Mouse (Mus musculus): Measurements from ENCODE around the gene Ifna4.

Gene Ifna4

DNA sequence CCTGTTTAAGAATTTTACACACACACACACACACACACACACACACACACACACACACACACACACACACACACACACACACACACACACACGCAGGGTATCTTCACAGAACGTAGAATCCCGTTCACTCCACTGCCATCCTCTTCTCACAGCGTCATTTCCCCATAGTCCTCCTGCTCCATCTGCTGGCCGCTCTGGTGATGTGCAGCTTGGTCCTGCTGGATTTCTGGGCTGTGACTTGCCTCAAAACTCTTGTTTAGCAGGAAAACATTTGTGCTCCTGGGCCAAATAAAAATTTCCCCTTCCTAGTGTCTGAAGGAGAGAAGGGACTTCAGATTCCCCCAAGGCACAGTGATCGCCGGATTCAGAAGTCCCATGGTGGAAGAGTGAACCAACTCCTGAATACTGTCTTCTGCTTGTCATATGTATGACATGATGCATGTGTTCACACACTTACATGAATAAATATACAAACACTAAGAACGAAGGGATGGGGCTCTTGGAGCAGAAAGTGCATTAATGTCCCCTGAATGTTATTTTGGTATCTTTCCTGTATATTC is 25.8 kb downstream of the Ifna4 start:
- peak; percentile 68 for DNase-seq (ENCODE audit: low spot score)

DNA sequence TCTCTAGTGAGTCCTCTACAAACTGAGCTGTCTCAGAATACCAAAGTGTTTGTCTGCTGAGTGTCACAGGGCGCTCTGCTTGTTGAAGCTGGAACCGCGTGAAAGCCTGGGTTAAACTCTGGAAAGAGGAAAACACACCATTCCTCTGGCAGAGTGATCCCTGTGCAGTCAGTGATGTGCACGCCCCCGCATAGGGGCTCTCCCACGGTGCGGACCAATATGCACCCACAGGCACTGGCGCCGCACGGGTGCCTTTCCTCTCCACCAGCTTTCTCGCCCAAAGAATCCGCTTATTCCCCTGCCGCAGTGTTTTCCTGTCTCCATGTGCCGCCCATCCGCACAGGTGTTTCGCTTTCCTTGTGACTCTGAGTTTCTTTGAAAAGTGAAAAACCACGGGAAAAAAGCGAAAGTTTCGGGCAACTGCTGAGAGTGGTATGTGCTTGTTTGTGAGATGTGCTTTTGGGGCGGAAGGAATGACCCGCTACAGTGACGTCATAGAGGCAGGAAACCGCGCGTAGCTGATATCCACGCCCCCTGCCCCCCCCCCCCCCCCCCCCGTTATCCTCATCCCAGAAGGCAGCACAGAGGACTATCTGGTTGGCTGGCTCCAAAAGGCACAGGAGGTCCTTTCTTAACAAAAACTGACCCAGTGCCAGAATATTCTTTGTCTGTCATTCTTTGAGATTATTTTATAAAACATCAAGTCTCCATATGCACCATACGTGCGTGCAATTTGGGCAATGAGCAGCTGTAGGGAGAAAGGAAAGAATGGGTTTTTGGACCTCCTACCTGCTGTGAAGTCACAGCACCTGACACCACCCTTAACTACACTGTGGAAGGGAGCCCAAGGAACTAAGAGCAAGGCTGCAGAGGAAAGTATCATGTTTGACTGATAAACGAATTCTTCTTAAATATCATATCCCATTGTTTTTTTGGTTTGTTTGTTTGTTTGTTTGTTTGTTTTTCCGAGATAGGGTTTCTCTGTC is 26.6 kb downstream of the Ifna4 start:
- DNase-seq (ENCODE audit: low spot score) = peak; percentile 9

DNA sequence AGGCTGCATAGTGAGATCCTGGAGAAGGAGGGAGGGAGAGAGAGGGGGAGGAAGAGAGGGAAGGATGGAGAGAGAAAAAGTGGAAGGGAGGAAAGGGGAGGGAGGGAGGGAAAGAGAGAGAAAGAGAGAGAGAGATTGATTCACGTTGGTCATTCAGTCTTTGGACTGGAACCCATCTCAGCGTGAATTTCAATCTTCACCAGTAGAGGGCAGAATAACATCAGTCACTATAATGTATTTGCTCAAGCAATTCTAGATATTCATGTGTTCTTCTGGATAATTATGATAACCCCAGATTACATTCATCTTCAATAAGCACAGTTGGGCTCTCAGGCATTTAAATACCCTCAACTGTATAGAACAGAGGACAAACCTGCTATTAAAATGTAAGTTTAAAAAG is 31.0 kb downstream of the Ifna4 start:
- DNase-seq (ENCODE audit: low spot score) = peak; percentile 20

DNA sequence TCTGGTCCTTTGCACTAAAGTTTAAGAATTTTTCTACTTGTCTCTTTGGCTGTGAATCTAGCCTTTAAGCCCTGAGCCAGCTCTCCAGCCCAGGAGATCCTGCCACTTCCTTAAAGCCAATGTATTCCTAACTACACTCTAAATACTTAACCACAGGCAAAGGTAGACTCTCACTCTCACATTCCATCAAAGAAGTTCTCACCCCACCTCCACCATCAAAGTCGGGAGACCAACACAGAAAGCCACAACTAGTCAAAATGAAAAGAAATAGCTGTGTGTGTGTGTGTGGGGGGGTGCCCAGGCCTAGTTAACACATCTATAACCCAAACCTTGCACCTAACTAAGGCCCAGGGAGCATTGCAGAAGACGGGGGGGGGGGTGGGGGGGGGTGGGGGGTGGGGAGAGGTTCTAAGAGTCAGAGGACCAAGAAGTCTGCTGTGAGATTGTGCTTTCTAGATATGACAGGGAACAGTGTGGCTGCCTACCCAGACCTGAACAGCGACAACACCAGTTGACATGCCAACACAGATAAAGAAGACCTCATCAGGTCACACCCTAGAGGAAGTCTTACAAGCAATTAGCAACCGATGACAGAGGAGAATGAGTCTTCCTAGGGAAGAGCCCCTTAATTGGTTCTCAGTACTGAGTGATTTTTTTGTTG is 33.9 kb downstream of the Ifna4 start:
- DNase-seq (ENCODE audit: low spot score) = no peak

DNA sequence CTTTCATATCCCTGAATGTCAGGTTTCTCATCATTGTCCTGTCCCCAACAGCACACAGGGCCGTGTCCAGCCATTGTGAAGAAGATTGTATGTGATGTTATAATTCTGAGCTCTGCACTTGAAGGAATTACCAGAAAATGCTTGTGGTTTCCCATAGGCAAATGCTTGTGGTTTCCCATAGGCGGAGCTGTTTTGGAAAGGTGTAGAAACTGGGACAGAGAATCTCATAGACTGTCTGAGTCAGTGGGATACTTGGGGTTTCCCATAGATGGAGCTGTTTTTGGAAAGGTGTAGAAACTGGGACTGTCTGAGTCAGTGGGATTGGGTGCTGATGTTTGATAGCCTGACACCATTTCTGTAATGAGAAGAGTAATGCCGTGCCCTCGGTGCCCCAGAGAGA is 34.9 kb downstream of the Ifna4 start:
- DNase-seq (ENCODE audit: low spot score) = no peak

DNA sequence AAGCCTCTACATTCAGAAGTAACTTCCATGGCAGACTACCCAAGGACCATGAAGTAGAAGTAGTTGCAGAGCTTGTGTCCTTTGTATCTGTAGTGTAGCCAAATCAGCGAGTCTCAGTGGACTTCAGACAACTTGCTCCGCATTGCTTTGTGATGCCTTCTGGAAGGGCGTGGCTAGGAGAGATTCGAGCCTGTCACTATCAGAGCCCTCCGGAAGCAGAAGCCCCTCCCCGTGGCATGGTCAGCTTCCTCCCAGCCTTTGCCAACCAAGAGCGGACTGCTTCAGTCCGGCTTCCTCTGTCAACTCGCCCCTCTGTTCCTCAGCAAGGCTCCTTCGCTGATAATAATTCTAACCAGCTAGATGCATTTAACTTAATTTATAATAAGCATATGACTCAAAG is 36.6 kb downstream of the Ifna4 start:
- no peak for DNase-seq (ENCODE audit: low spot score)

DNA sequence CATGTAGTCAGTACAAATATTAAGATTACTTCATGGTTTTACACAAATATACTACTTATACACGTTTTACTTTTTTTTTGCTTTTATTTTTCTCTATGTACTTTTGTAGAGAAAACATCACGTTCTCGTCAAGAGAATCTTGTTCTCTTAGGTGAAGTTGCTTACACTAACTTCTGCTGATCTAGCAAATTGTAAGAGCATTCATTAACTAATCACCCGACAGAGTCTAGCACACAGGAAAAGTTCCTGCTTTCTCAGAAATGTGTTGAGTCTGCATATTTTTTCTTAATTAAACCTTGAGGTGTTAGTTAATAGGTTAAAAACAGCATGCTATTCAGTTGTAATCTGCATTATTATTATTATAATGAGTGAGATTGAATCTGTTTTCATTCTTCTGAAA is 37.1 kb downstream of the Ifna4 start:
- DNase-seq (ENCODE audit: low spot score) = no peak

DNA sequence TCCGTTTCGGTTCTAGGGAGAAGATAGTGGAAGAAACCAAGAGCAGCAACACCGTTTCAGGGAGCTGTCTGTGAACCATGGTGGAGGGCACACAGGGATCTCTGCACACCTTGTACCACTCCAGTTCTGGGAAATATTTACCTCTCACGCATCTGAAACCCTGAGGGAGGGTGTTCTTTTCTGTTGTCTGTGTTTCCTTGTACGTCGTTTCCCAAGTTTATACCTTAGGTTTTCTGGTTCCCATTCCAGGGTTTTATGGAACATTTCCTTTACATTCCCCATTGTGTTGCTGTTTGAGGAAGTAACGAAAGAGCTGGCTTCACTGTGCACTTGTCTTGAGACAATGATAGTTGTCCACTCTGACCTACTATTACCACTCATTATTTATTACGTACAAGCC is 38.4 kb downstream of the Ifna4 start, which contains the start of gene Ifne:
TSS of gene Ifne (minus strand) at position 101 of the 400 bp plus-strand sequence.
- DNase-seq (ENCODE audit: low spot score) = no peak

DNA sequence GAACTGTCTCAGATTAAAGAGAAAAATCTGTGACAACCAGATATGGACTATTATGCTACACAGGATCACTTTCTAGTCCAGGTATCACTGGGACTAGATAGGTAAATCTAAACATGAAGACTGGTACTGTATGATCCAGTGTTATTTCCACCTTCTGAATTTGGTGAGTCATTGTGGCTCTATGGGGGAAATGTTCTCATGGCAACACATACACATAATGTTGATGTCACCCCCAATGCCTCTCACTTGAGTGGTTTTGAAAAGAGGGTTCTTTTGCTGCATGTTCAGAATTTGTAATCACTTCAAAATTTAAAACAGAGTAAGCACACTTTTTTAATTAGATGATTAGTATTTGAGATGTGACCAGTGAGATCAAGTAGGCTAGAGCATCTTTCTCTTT is 46.6 kb downstream of the Ifna4 start:
- DNase-seq (ENCODE audit: low spot score) = no peak

Data from ovary, postnatal 14 days (tissue).